Mouse (Mus musculus) adrenal gland, adult (tissue): ENCODE results near the gene Clrn2.

ENCODE experiments used
- DNase-seq, 2 experiments: peaks; one replicate each; pipeline ENCODE4 v3.0.0; 2022 to 2023; ENCODE audit warnings: low spot score in 1 of 2; ENCODE audit not compliant: inconsistent age in 2 of 2

Clrn2 gene

GRCm38 (mm10) chr5:45497564-45497963, 44.0 kb downstream of the Clrn2 start:
- no peak for DNase-seq

- DNase-seq, result no peak
Observed at GRCm38 (mm10) chr5:45510071-45510470, 56.5 kb downstream of the Clrn2 start.

- no peak for DNase-seq
Observed at GRCm38 (mm10) chr5:45512908-45513307, 59.4 kb downstream of the Clrn2 start.

GRCm38 (mm10) chr5:45513511-45513910, 60.0 kb downstream of the Clrn2 start:
- DNase-seq, result no peak
